Mouse (Mus musculus): Measurements from ENCODE around the gene Draxin. TPM values are rescaled to one million over a fixed set of nuclear protein-coding genes. Genes with fewer than 3 reads are reported as not detected.

The Draxin gene
- polyA plus RNA-seq, 1 experiment from 2014 or later: 10.5 TPM

DNA sequence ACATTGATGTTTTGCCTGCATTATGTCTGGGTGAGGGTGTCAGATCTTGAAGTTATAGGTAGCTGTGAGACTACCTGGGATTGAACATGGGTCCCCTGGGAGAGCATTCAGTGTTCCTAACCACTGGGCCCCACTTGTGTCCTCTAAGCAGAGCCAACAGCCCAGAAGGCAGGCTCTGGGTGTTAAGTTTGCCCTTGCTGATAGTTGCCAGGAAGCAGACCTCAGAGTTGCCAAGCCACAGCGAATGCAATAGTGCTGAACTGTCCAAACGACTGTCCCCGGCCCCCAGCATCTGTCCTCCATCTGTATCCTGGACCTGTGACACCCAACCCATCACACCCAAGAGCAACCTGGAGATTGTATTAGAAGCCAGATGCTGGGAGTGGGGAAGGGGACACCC, 31.8 kb downstream of the Draxin start:
- no peak overlapping the region for H3K27ac ChIP-seq (ENCODE audit: low read depth, low read length)
- H3K9ac ChIP-seq (ENCODE audit: low read length): no peak overlapping the region
- no peak for DNase-seq (ENCODE audit: low spot score)
- H3K4me2 ChIP-seq (ENCODE audit: low read depth): no peak overlapping the region
- 80% methylated on average over 3 of the region's 3 CpGs for WGBS
- H3K27me3 ChIP-seq (ENCODE audit: control insufficient read depth, insufficient read depth, low read length): no peaks in the 10 kb centered on the region
- H3K4me3 ChIP-seq (ENCODE audit: low read depth, low read length): no peak overlapping the region
- no peak for ATAC-seq (ENCODE audit: insufficient read depth, low FRiP score, low TSS enrichment)
- no peaks in the 10 kb centered on the region; the same call in 1 of the 2 replicates for H3K36me3 ChIP-seq (ENCODE audit: control insufficient read depth, insufficient read depth, low read length)
- H3K9me3 ChIP-seq (ENCODE audit: control insufficient read depth, low read length): no peaks in the 10 kb centered on the region
- 0 out of 2 replicates have a peak, but pooled peaks cover 6% of the 10 kb centered on the region for H3K4me1 ChIP-seq (ENCODE audit: control insufficient read depth, insufficient read depth, low read length)

DNA sequence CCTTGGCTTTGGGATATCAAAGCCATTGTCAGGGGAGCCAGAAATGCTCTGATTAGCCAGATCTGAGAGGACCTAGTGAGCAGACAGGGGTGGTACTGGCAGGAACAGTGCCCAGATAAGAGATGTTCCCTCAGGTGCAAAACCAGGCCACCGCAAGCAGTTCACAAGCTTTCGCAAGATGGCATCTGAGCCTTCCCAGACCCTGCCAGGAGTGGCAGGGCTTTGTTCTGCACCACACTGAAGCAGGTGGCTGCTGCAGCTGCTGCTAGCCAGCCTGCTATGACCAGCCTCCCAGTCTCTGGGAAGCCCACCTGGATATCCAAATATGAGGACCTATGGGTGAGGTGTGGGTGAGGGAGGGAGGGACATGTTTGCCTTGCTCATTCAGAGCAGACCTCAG, 32.6 kb downstream of the Draxin start:
- no peak for DNase-seq (ENCODE audit: low spot score)
- H3K9ac ChIP-seq (ENCODE audit: low read length): no peak overlapping the region; the same call in 1 of the 2 replicates
- H3K9me3 ChIP-seq (ENCODE audit: control insufficient read depth, low read length): no peaks in the 10 kb centered on the region
- H3K36me3 ChIP-seq (ENCODE audit: control insufficient read depth, insufficient read depth, low read length): no peaks in the 10 kb centered on the region; the same call in 1 of the 2 replicates
- no peaks in the 10 kb centered on the region for H3K27me3 ChIP-seq (ENCODE audit: control insufficient read depth, insufficient read depth, low read length)
- H3K27ac ChIP-seq (ENCODE audit: low read depth, low read length): no peak overlapping the region
- no peak overlapping the region for H3K4me2 ChIP-seq (ENCODE audit: low read depth)
- H3K4me1 ChIP-seq (ENCODE audit: control insufficient read depth, insufficient read depth, low read length): 0 out of 2 replicates have a peak, but pooled peaks cover 6% of the 10 kb centered on the region
- no peak for ATAC-seq (ENCODE audit: insufficient read depth, low FRiP score, low TSS enrichment)
- H3K4me3 ChIP-seq (ENCODE audit: low read depth, low read length): no peak overlapping the region
- WGBS: 95% methylated on average over 2 of the region's 2 CpGs

DNA sequence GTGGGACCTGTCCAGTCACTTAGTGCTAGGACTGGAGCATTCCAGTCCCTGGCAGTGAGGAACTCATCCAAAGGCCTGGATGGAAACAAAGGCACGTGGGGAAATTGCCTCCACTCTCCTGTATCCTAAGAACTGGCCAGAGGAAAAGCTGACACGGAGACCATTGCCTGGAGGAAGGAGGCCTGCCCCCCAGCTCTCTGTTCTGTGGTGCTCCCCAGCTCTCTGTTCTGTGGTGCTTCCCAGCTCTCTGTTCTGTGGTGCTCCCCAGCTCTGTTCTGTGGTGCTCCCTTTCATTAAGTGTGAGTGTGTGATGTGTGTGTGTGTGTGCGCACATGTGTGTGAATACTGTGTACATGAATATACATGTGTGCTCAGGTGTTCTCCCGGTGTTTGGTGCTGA, 35.4 kb downstream of the Draxin start:
- no peak for DNase-seq (ENCODE audit: low spot score)
- H3K4me2 ChIP-seq (ENCODE audit: low read depth): no peak overlapping the region
- no peaks in the 10 kb centered on the region for H3K4me1 ChIP-seq (ENCODE audit: control insufficient read depth, insufficient read depth, low read length)
- 85% methylated on average over 4 of the region's 4 CpGs for WGBS
- no peak overlapping the region for H3K9ac ChIP-seq (ENCODE audit: low read length)
- H3K27me3 ChIP-seq (ENCODE audit: control insufficient read depth, insufficient read depth, low read length): no peaks in the 10 kb centered on the region
- ATAC-seq (ENCODE audit: insufficient read depth, low FRiP score, low TSS enrichment): no peak
- H3K27ac ChIP-seq (ENCODE audit: low read depth, low read length): no peak overlapping the region
- no peaks in the 10 kb centered on the region for H3K9me3 ChIP-seq (ENCODE audit: control insufficient read depth, low read length)
- no peaks in the 10 kb centered on the region for H3K36me3 ChIP-seq (ENCODE audit: control insufficient read depth, insufficient read depth, low read length)
- no peak overlapping the region for H3K4me3 ChIP-seq (ENCODE audit: low read depth, low read length)

DNA sequence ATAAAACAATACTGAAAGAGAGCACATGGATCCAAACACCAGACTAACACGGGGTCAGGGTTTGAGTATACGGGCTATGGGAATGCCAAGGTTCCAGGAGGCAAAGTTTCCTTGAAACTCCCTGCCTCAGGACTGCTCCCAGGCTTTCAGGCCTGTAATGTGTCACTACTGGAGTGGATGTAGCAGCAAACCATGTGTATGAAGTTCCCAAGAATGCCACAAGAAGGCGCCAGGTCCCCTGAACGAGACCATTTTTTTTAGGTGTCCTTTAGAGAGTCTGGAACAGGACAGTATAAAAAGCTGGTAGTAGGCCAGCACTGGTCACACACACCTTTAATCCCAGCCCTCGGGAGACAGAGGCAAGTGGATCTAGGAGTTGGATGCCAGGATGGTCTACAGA, 36.3 kb downstream of the Draxin start:
- DNase-seq (ENCODE audit: low spot score): no peak
- no peak overlapping the region for H3K9ac ChIP-seq (ENCODE audit: low read length)
- no peaks in the 10 kb centered on the region for H3K36me3 ChIP-seq (ENCODE audit: control insufficient read depth, insufficient read depth, low read length)
- 87% methylated on average over 5 of the region's 5 CpGs for WGBS
- no peak overlapping the region for H3K4me2 ChIP-seq (ENCODE audit: low read depth)
- no peak overlapping the region for H3K4me3 ChIP-seq (ENCODE audit: low read depth, low read length)
- no peak for ATAC-seq (ENCODE audit: insufficient read depth, low FRiP score, low TSS enrichment)
- H3K4me1 ChIP-seq (ENCODE audit: control insufficient read depth, insufficient read depth, low read length): no peaks in the 10 kb centered on the region
- H3K27ac ChIP-seq (ENCODE audit: low read depth, low read length): no peak overlapping the region
- no peaks in the 10 kb centered on the region for H3K9me3 ChIP-seq (ENCODE audit: control insufficient read depth, low read length)
- H3K27me3 ChIP-seq (ENCODE audit: control insufficient read depth, insufficient read depth, low read length): no peaks in the 10 kb centered on the region

DNA sequence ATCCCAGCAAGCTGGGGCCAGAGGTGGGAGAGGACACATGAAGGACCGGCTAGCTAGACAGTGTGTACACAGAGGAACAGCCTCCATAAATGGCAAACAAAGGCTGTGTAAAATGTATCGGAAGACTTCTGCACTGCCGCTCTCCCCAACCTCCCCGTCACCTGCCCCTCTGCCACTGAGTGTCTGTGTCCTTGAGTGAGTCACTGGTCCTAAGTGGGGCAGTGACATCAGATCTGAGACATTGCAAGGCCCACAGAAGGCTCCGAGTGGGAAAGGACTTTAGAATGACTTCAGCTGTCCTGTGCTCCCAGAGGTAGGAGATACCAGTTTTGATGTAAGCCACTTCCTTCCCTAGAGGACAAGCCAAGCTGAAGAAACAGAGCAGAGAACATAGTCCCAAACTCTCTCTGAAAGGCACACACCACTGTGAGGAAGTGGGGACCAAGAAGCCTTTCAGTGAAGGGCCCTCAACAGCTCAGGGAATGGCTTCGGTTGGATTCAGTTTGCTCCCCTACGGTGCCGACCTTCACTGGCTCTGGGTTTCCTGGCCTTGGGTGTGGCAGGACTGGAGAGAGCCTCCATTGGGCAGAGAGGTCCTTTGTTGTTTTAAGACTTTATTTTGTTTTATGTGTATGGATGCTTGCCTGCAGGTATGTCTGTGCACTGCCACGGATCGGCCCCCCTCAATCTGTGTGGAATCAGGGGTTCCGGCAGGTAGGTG, 37.8 kb downstream of the Draxin start:
- no peak overlapping the region for H3K4me2 ChIP-seq (ENCODE audit: low read depth)
- H3K4me1 ChIP-seq (ENCODE audit: control insufficient read depth, insufficient read depth, low read length): no peaks in the 10 kb centered on the region
- WGBS: 90% methylated on average over 11 of the region's 11 CpGs
- no peak for DNase-seq (ENCODE audit: low spot score)
- no peak overlapping the region for H3K4me3 ChIP-seq (ENCODE audit: low read depth, low read length)
- no peak overlapping the region for H3K27ac ChIP-seq (ENCODE audit: low read depth, low read length)
- no peak for ATAC-seq (ENCODE audit: insufficient read depth, low FRiP score, low TSS enrichment)
- H3K9me3 ChIP-seq (ENCODE audit: control insufficient read depth, low read length): no peaks in the 10 kb centered on the region
- H3K27me3 ChIP-seq (ENCODE audit: control insufficient read depth, insufficient read depth, low read length): no peaks in the 10 kb centered on the region
- H3K36me3 ChIP-seq (ENCODE audit: control insufficient read depth, insufficient read depth, low read length): no peaks in the 10 kb centered on the region
- no peak overlapping the region for H3K9ac ChIP-seq (ENCODE audit: low read length)

DNA sequence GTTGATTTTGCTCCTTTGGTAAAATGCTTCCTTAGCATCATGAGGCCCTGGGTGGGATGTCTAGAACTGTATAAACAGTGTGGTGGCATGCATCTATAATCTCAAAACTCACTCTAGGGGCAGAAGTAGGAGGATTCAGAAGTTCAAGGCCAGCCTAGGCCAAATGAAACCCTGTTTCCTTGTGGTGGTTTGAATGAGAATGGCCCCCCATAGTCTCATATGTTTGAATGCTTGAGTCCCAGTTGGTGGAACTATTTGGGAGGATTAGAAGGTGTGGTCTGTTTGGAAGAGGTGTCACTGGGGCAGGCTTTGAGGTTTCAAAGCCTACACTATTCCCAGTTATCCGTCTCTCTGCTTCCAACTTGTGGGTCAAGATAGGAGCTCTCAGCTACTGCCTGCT, 39.3 kb downstream of the Draxin start:
- WGBS: 94% methylated on average over 1 of the region's 1 CpGs
- Histone ChIP-seq H3K4me1 (ENCODE audit: control insufficient read depth, insufficient read depth, low read length) (peaks cover 6% of the 10 kb centered on the region; the same call in 1 of the 2 replicates), H3K4me2 (ENCODE audit: low read depth) (no peak overlapping the region), H3K9me3 (ENCODE audit: control insufficient read depth, low read length) (no peaks in the 10 kb centered on the region), H3K27me3 (ENCODE audit: control insufficient read depth, insufficient read depth, low read length) (no peaks in the 10 kb centered on the region), H3K36me3 (ENCODE audit: control insufficient read depth, insufficient read depth, low read length) (no peaks in the 10 kb centered on the region), H3K27ac (ENCODE audit: low read depth, low read length) (no peak overlapping the region), H3K4me3 (ENCODE audit: low read depth, low read length) (no peak overlapping the region), H3K9ac (ENCODE audit: low read length) (no peak overlapping the region)
- ATAC-seq (ENCODE audit: insufficient read depth, low FRiP score, low TSS enrichment) (no peak), DNase-seq (ENCODE audit: low spot score) (no peak)

DNA sequence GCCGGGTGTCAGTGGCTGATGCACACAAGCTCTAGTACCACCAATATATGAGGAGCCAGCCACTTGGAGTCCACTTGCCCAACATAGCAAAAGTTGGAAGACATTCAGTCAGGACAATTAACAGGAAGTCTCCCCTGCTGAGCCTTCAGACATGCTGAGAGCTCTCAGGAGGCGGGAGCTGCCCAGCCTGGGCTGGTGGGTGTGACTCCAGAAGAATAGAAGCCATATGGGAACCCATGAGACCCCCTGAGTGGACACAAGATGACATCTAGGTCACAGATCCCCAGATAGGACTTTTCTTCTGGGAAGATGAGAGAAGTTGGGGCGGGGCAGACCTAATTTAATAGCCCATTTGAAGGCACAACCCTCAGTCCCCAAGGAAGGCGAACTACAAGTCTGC, 41.3 kb downstream of the Draxin start:
- Histone ChIP-seq H3K9ac (ENCODE audit: low read length) (no peak overlapping the region), H3K27me3 (ENCODE audit: control insufficient read depth, insufficient read depth, low read length) (no peaks in the 10 kb centered on the region), H3K4me3 (ENCODE audit: low read depth, low read length) (no peak overlapping the region), H3K36me3 (ENCODE audit: control insufficient read depth, insufficient read depth, low read length) (no peaks in the 10 kb centered on the region), H3K4me1 (ENCODE audit: control insufficient read depth, insufficient read depth, low read length) (peaks cover 14% of the 10 kb centered on the region; the same call in 1 of the 2 replicates), H3K27ac (ENCODE audit: low read depth, low read length) (no peak overlapping the region), H3K4me2 (ENCODE audit: low read depth) (no peak overlapping the region), H3K9me3 (ENCODE audit: control insufficient read depth, low read length) (no peaks in the 10 kb centered on the region)
- DNase-seq (ENCODE audit: low spot score) (no peak), ATAC-seq (ENCODE audit: insufficient read depth, low FRiP score, low TSS enrichment) (no peak)
- 40% methylated on average over 4 of the region's 4 CpGs for WGBS

DNA sequence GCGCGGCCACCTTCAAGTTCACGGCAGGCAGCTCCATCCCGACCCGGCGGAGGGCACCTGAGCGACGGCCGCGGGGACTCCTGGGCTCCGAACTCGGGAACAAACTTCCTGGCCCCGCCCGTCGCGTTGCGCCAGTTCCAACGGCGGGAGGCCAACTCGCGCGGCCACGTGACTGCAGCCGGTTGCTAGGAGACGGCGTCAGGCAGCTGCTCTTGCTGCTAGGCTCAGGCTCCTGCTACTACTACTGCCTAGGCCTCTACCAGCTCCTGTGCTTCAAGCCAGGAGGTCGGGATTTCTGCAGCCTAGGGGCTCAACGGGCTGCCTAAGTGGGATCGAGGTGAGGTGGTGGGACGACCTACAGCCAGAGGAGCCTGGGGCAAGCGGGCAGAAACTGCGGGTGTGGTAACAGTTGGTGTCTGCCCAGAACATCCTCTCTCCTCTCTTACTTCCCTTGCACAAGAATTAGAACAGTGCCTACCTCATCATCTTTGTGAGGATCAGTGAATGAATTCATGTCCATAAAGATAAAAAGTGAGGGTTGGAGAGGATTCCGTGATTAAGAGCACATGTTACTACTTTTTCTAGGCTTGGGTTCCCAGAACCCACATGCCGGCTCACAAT, 42.5 kb downstream of the Draxin start, which contains the start of gene Agtrap:
Gene Agtrap, minus strand, starts transcription at position 125 of the 621 bp plus-strand sequence.
- peak within 1 kb of the TSS; percentile 78 for H3K9ac ChIP-seq (ENCODE audit: low read length)
- no peaks in the 10 kb centered on the region for H3K36me3 ChIP-seq (ENCODE audit: control insufficient read depth, insufficient read depth, low read length)
- peak within 1 kb of the TSS; percentile 62 for H3K4me3 ChIP-seq (ENCODE audit: low read depth, low read length)
- ATAC-seq (ENCODE audit: insufficient read depth, low FRiP score, low TSS enrichment) (peak; percentile 87), DNase-seq (ENCODE audit: low spot score) (peak; percentile 93)
- H3K4me1 ChIP-seq (ENCODE audit: control insufficient read depth, insufficient read depth, low read length): peaks cover 15% of the 10 kb centered on the region; the same call in 1 of the 2 replicates
- H3K9me3 ChIP-seq (ENCODE audit: control insufficient read depth, low read length): no peaks in the 10 kb centered on the region
- no peaks in the 10 kb centered on the region for H3K27me3 ChIP-seq (ENCODE audit: control insufficient read depth, insufficient read depth, low read length)
- WGBS: 5% methylated on average over 34 of the region's 34 CpGs
- H3K4me2 ChIP-seq (ENCODE audit: low read depth): peak within 1 kb of the TSS; percentile 88
- no peak within 1 kb of the TSS for H3K27ac ChIP-seq (ENCODE audit: low read depth, low read length)

Data from neural tube, embryonic 11.5 days (tissue).